ENCODE assay signal across 8 mouse cellular contexts in the genomic region with DNA sequence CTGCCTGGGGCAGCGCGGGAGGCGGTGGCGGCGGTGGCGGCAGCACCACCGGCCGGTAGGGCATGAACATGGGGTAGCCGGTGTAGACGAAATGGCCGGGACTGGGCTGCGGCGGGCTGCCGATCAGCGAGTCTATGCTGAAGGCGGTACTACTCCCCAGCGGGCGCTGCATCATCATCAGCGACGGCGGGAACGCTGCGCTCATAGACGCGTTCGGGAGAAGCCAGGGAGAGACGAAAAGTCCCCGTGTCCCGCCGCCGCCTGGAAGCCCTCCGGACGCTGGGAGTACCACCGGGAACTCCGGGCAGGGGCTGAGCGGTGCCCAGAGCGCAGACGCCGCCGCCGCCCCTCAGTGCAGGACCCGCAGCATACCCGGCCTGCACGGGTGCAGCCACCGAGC. TPM values are rescaled to one million over a fixed set of nuclear protein-coding genes. Genes with fewer than 3 reads are reported as not detected.
DNase-seq lines count a peak whose midpoint lies in the region; ATAC-seq and TF ChIP-seq lines count a peak whose summit lies in the region.

No protein-coding gene starts in this region.

- peaks cover 28% of the 10 kb centered on the region; the same call in 1 of the 2 replicates for H3K4me1 ChIP-seq in kidney, postnatal 0 days (replicated peaks; ENCODE audit: insufficient read depth, low read length)
- peaks cover 88% of the 10 kb centered on the region for H3K4me1 ChIP-seq in embryonic facial prominence, embryonic 10.5 days
- peaks cover 56% of the 10 kb centered on the region for H3K4me1 ChIP-seq in hindbrain, embryonic 15.5 days (replicated peaks)
- peaks cover 11% of the 10 kb centered on the region for H3K4me1 ChIP-seq in midbrain, embryonic 16.5 days (ENCODE audit: control insufficient read depth, insufficient read depth, low read length)

- peak overlapping the region; percentile 55 for H3K4me2 ChIP-seq in kidney, postnatal 0 days (ENCODE audit: low read length)
- peak overlapping the region; percentile 67 for H3K4me2 ChIP-seq in hindbrain, embryonic 15.5 days
- H3K4me2 ChIP-seq in midbrain, embryonic 16.5 days (ENCODE audit: low read length): peak overlapping the region; percentile 50

- peaks cover 93% of the 10 kb centered on the region for H3K27me3 ChIP-seq in kidney, postnatal 0 days (ENCODE audit: insufficient read depth, low read length)
- H3K27me3 ChIP-seq in embryonic facial prominence, embryonic 10.5 days (replicated peaks; ENCODE audit: low read depth, poor library complexity, severe bottlenecking): peaks cover 100% of the 10 kb centered on the region
- H3K27me3 ChIP-seq in hindbrain, embryonic 15.5 days: peaks cover 75% of the 10 kb centered on the region
- H3K27me3 ChIP-seq in midbrain, embryonic 16.5 days (ENCODE audit: control insufficient read depth, insufficient read depth, low read depth, low read length): peaks cover 44% of the 10 kb centered on the region

- TF ChIP-seq CTCF in kidney, postnatal 0 days (IDR thresholded peaks at IDR 0.05; ENCODE audit: low read depth): no peak

- H3K9ac ChIP-seq in kidney, postnatal 0 days (ENCODE audit: low read depth, low read length): no peak overlapping the region
- H3K9ac ChIP-seq in hindbrain, embryonic 15.5 days: peak overlapping the region; percentile 58
- peak overlapping the region; percentile 42 for H3K9ac ChIP-seq in midbrain, embryonic 16.5 days (ENCODE audit: low read depth, low read length)

- H3K4me3 ChIP-seq in kidney, postnatal 0 days (replicated peaks; ENCODE audit: low read depth, low read length): peak overlapping the region; percentile 32
- peak overlapping the region; percentile 63 for H3K4me3 ChIP-seq in embryonic facial prominence, embryonic 10.5 days
- H3K4me3 ChIP-seq in hindbrain, embryonic 15.5 days: peak overlapping the region; percentile 50
- H3K4me3 ChIP-seq in midbrain, embryonic 16.5 days (ENCODE audit: low read depth, low read length): peak overlapping the region; percentile 38

- no peak for ATAC-seq in kidney, postnatal 0 days (replicated peaks; ENCODE audit: low FRiP score, low read depth)
- ATAC-seq in hindbrain, embryonic 15.5 days (ENCODE audit: low FRiP score, low read depth): peak; percentile 16; the same call in 1 of the 2 replicates
- ATAC-seq in midbrain, embryonic 16.5 days: no peak

- no peak overlapping the region for H3K27ac ChIP-seq in kidney, postnatal 0 days
- H3K27ac ChIP-seq in embryonic facial prominence, embryonic 10.5 days (replicated peaks): peak overlapping the region; percentile 82
- H3K27ac ChIP-seq in hindbrain, embryonic 15.5 days (replicated peaks): peak overlapping the region; percentile 70
- H3K27ac ChIP-seq in midbrain, embryonic 16.5 days (ENCODE audit: low read length): peak overlapping the region; percentile 39

- H3K9me3 ChIP-seq in kidney, postnatal 0 days (replicated peaks; ENCODE audit: low read length): no peaks in the 10 kb centered on the region
- H3K9me3 ChIP-seq in embryonic facial prominence, embryonic 10.5 days: no peaks in the 10 kb centered on the region
- H3K9me3 ChIP-seq in hindbrain, embryonic 15.5 days: no peaks in the 10 kb centered on the region
- no peaks in the 10 kb centered on the region for H3K9me3 ChIP-seq in midbrain, embryonic 16.5 days (replicated peaks; ENCODE audit: control insufficient read depth, low read length, poor library complexity, severe bottlenecking)

- no peak for DNase-seq in kidney, postnatal 0 days (ENCODE audit: low spot score)
- no peak for DNase-seq in kidney, adult 9 months
- peak; percentile 66 for DNase-seq in embryonic facial prominence, embryonic 10.5 days (ENCODE audit: low spot score)
- DNase-seq in adipocyte (ENCODE audit: low spot score): no peak
- no peak for DNase-seq in frontal cortex, postnatal 10 days (ENCODE audit: low spot score in 2 of 2)
- no peak for DNase-seq in right cerebral cortex, adult 18-20 months

- no peaks in the 10 kb centered on the region for H3K36me3 ChIP-seq in kidney, postnatal 0 days (ENCODE audit: insufficient read depth, low read length)
- no peaks in the 10 kb centered on the region for H3K36me3 ChIP-seq in embryonic facial prominence, embryonic 10.5 days (replicated peaks)
- H3K36me3 ChIP-seq in hindbrain, embryonic 15.5 days: no peaks in the 10 kb centered on the region
- no peaks in the 10 kb centered on the region for H3K36me3 ChIP-seq in midbrain, embryonic 16.5 days (ENCODE audit: control insufficient read depth, insufficient read depth, low read length)

- WGBS in kidney, postnatal 0 days: 3% methylated on average over 45 of the region's 45 CpGs
- WGBS in embryonic facial prominence, embryonic 10.5 days: under 1% methylated on average over 45 of the region's 45 CpGs
- WGBS in hindbrain, embryonic 15.5 days: under 1% methylated on average over 45 of the region's 45 CpGs
- WGBS in midbrain, embryonic 16.5 days: under 1% methylated on average over 42 of the region's 45 CpGs

RNA-seq across cellular contexts. Expression of a gene that starts 0.4 kb away (rescaled TPM):
- polyA plus RNA-seq in kidney, postnatal 0 days (2015; fragmentation: Nextera tagmentation; extraction: Ambion mirVana): not detected in 2 replicates
- 8.7 and 11.1 TPM in 2 replicates for polyA plus RNA-seq in embryonic facial prominence, embryonic 10.5 days (2016; fragmentation: Nextera tagmentation; extraction: Ambion mirVana)
- polyA plus RNA-seq in hindbrain, embryonic 15.5 days (2015; fragmentation: Nextera tagmentation; extraction: Ambion mirVana): 38.3 and 42.6 TPM in 2 replicates
- 29.7 and 62.2 TPM in 2 replicates for polyA plus RNA-seq in midbrain, embryonic 16.5 days (2015; fragmentation: Nextera tagmentation; extraction: Ambion mirVana)
